Mouse (Mus musculus): ENCODE data around the gene Usp54.
"Not testable (repeated sequence)": the region's sequence is repeated elsewhere in the genome, so short reads cannot be mapped to it uniquely, and the experiment has no call there.

GRCm38 (mm10) chr14:20636968-20637367, 3.9 kb downstream of the Usp54 start:
- TF ChIP-seq POLR2AphosphoS5 (IDR thresholded peaks at IDR 0.05; ENCODE audit: insufficient replicate concordance, low read depth, low read length); CTCF (IDR thresholded peaks at IDR 0.05; ENCODE audit: low read depth, low read length); GATA1 (IDR thresholded peaks at IDR 0.05; ENCODE audit: borderline replicate concordance, low read length): not testable (repeated sequence)

Data from G1E (cell line).